Mouse (Mus musculus): ENCODE results near the gene Nfkb2.

DNA sequence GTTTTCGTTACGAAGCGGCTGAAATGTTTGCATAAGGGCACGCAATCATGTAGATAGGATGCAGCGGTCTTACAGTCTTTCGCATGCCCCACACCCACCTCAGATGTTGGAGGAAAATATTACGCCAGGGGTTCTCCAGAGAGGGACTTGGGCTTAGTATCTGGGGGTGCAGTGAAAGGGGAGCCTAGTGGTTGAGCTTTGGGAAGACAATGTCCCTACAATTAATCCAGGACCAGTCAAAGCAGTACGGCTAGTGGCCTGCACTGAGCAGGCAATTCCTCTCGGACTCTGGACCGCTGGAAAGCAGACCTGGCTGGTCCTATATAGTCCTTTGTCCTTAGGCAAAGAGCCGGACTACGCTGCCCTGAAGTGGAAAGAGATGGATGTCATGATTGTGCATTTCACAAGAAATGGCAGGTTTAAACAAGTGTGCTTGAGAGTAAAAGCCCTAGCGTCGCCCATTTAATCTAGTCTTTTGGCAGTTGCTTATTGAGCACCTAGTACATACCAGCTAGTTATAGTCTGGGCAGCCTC lies 23.5 kb downstream of the Nfkb2 start:
- TF ChIP-seq POLR2A (IDR thresholded peaks at IDR 0.05; ENCODE audit: borderline replicate concordance, insufficient read depth, low read length) (no peak), CTCF (IDR thresholded peaks at IDR 0.05; ENCODE audit: borderline replicate concordance, insufficient read depth, low read depth, low read length) (no peak)
